Mouse (Mus musculus) ES-Bruce4 (cell line): ENCODE measurements at regions not wholly inside any gene's neighbourhood (a gene's known extent, or its start where the extent isn't known, plus 50 kb on each side); places are given as distances from the start of the nearest gene placed in this dataset.

Experiments used
- CTCF ChIP-seq: IDR thresholded peaks from one replicate; pipeline ENCODE4 v1.8.1; 2011; ENCODE audit warnings: low read depth, low read length
- EP300 ChIP-seq: IDR thresholded peaks from 2 replicates; pipeline ENCODE4 v1.6.1; 2011; ENCODE audit warnings: low read depth, low read length; ENCODE audit not compliant: insufficient read depth
- POLR2A ChIP-seq: IDR thresholded peaks from one replicate; pipeline ENCODE4 v1.8.1; 2011; ENCODE audit warnings: low read length; ENCODE audit not compliant: insufficient read depth

DNA sequence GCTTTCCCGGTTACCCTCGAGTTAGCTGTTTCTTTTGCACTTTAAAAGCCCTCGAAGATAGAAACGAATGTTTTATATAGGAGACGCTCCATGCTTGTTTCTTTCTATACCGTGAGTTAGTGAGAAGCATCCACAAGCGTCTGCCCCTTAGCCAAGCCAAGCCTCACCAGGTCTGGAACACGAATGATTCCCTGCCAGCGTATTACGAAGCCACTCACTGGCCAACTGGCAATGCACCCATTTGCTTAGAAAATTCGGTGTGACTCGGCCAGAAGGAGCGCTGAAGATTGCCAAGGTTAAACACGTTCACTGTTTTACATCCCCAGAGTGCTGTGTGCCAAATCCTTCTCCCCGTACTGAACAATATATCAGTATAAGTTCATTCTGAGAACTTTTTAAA, 121.3 kb downstream of the Gm9376 start:
- TF ChIP-seq EP300 (no peak), POLR2A (no peak), CTCF (no peak)
